ENCODE assay signal across 20 mouse cellular contexts in the genomic region with DNA sequence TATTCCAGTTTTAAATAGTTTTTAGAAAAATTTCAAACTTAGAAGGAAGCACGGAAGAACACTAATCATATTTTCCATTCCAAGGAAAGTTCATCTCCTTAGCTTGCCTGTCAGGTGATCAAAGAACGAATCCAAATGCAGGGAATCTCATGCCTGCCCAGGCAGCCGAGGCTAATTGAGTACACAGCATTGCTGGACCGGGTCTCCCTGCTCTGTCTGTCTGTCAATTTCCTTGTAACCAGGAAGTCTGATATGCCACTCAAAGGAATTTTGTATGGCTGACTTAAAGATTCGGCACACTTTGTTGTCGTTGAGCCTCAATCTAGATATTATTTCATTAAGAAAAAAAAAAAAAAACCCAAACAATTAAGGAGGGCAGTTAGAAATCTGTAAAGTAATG.
A peak's percentile ranks its signal among the peaks of the same experiment; 100 is the strongest.
DNase-seq lines count a peak whose midpoint lies in the region; ATAC-seq and TF ChIP-seq lines count a peak whose summit lies in the region.
"Had no signal": no experiment of that assay in that cellular context is flagged by ENCODE, and none has a peak within 500 bp of the region (broad histone marks: within the 10 kb centered on the region; RNA-seq: fewer than 3 reads in every experiment).

No protein-coding gene starts in this region.

- H3K36me3 ChIP-seq in midbrain, embryonic 11.5 days (ENCODE audit: control insufficient read depth, insufficient read depth, low read length), result no peaks in the 10 kb centered on the region
- no peaks in the 10 kb centered on the region for H3K36me3 ChIP-seq in midbrain, embryonic 10.5 days
- no peaks in the 10 kb centered on the region for H3K36me3 ChIP-seq in midbrain, embryonic 13.5 days
- H3K36me3 ChIP-seq in midbrain, postnatal 0 days (ENCODE audit: insufficient read depth, low read length), result no peaks in the 10 kb centered on the region
- H3K36me3 ChIP-seq: embryonic facial prominence, embryonic 10.5 days; embryonic facial prominence, embryonic 12.5 days; forebrain, embryonic 15.5 days had no signal

- TF ChIP-seq POLR2A in brain, embryonic 14.5 days (IDR thresholded peaks at IDR 0.05; ENCODE audit: borderline replicate concordance, extremely low read depth, insufficient read depth, insufficient read length, poor library complexity, severe bottlenecking), result no peak

- H3K9me3 ChIP-seq in midbrain, embryonic 11.5 days (ENCODE audit: control insufficient read depth, low read length), result no peaks in the 10 kb centered on the region; the same call in 1 of the 2 replicates
- H3K9me3 ChIP-seq in midbrain, embryonic 10.5 days (replicated peaks), result no peaks in the 10 kb centered on the region; the same call in 1 of the 2 replicates
- no peaks in the 10 kb centered on the region for H3K9me3 ChIP-seq in midbrain, embryonic 13.5 days
- H3K9me3 ChIP-seq in midbrain, postnatal 0 days (ENCODE audit: low read length), result no peaks in the 10 kb centered on the region
- H3K9me3 ChIP-seq: embryonic facial prominence, embryonic 10.5 days; embryonic facial prominence, embryonic 12.5 days; forebrain, embryonic 13.5 days; forebrain, embryonic 15.5 days had no signal

- ATAC-seq in midbrain, embryonic 11.5 days (ENCODE audit: low FRiP score), result peak; percentile 54; the same call in 1 of the 2 replicates
- ATAC-seq in midbrain, embryonic 13.5 days, result 0 out of 2 replicates have a peak, but pooled peaks have one; percentile 66
- ATAC-seq in midbrain, postnatal 0 days (ENCODE audit: low FRiP score), result no peak
- ATAC-seq: forebrain, embryonic 13.5 days; forebrain, embryonic 15.5 days; forebrain, postnatal 0 days had no signal

- peaks cover 5% of the 10 kb centered on the region; the same call in 1 of the 2 replicates for H3K4me1 ChIP-seq in midbrain, embryonic 11.5 days (ENCODE audit: control insufficient read depth, insufficient read depth, low read length)
- H3K4me1 ChIP-seq in midbrain, embryonic 10.5 days, result peaks cover 17% of the 10 kb centered on the region; the same call in 1 of the 2 replicates
- peaks cover 5% of the 10 kb centered on the region; the same call in 1 of the 2 replicates for H3K4me1 ChIP-seq in midbrain, embryonic 13.5 days (replicated peaks)
- H3K4me1 ChIP-seq in midbrain, postnatal 0 days (ENCODE audit: insufficient read depth, low read length), result no peaks in the 10 kb centered on the region
- H3K4me1 ChIP-seq: embryonic facial prominence, embryonic 10.5 days; embryonic facial prominence, embryonic 12.5 days; forebrain, embryonic 13.5 days; forebrain, embryonic 15.5 days had no signal

- no peak for TF ChIP-seq CTCF in midbrain, postnatal 0 days (IDR thresholded peaks at IDR 0.05)
- no peak for TF ChIP-seq CTCF in brain, embryonic 14.5 days (IDR thresholded peaks at IDR 0.05; ENCODE audit: borderline replicate concordance, extremely low read depth, insufficient read depth, insufficient read length)

- no peak overlapping the region for H3K4me3 ChIP-seq in midbrain, embryonic 11.5 days (ENCODE audit: low read depth, low read length)
- no peak overlapping the region for H3K4me3 ChIP-seq in midbrain, embryonic 10.5 days
- H3K4me3 ChIP-seq in midbrain, embryonic 13.5 days (replicated peaks), result no peak overlapping the region
- H3K4me3 ChIP-seq in midbrain, postnatal 0 days (ENCODE audit: low read depth, low read length), result no peak overlapping the region
- H3K4me3 ChIP-seq: embryonic facial prominence, embryonic 10.5 days; embryonic facial prominence, embryonic 12.5 days; forebrain, embryonic 13.5 days; forebrain, embryonic 15.5 days had no signal

- no peaks in the 10 kb centered on the region for H3K27me3 ChIP-seq in midbrain, embryonic 11.5 days (ENCODE audit: control insufficient read depth, insufficient read depth, low read length)
- H3K27me3 ChIP-seq in midbrain, embryonic 10.5 days (ENCODE audit: low read depth, poor library complexity, severe bottlenecking), result no peaks in the 10 kb centered on the region
- H3K27me3 ChIP-seq in midbrain, embryonic 13.5 days, result no peaks in the 10 kb centered on the region
- H3K27me3 ChIP-seq in midbrain, postnatal 0 days (ENCODE audit: insufficient read depth, low read length), result no peaks in the 10 kb centered on the region
- H3K27me3 ChIP-seq: embryonic facial prominence, embryonic 12.5 days; forebrain, embryonic 13.5 days; forebrain, embryonic 15.5 days had no signal

- WGBS in midbrain, embryonic 11.5 days, result 43% methylated on average over 6 of the region's 6 CpGs
- WGBS in midbrain, embryonic 10.5 days, result 61% methylated on average over 6 of the region's 6 CpGs
- 30% methylated on average over 6 of the region's 6 CpGs for WGBS in midbrain, embryonic 13.5 days
- 22% methylated on average over 6 of the region's 6 CpGs for WGBS in midbrain, postnatal 0 days

- H3K9ac ChIP-seq in midbrain, embryonic 11.5 days (ENCODE audit: low read length), result no peak overlapping the region
- H3K9ac ChIP-seq in midbrain, embryonic 13.5 days (replicated peaks), result no peak overlapping the region
- no peak overlapping the region for H3K9ac ChIP-seq in midbrain, postnatal 0 days (replicated peaks; ENCODE audit: low read length, poor library complexity, severe bottlenecking)
- H3K9ac ChIP-seq: embryonic facial prominence, embryonic 12.5 days; forebrain, embryonic 13.5 days; forebrain, embryonic 15.5 days; forebrain, postnatal 0 days had no signal

- no peak overlapping the region for H3K27ac ChIP-seq in midbrain, embryonic 11.5 days (ENCODE audit: low read depth, low read length)
- H3K27ac ChIP-seq in midbrain, embryonic 10.5 days (replicated peaks), result no peak overlapping the region
- H3K27ac ChIP-seq in midbrain, embryonic 13.5 days, result no peak overlapping the region
- no peak overlapping the region for H3K27ac ChIP-seq in midbrain, postnatal 0 days (ENCODE audit: low read depth, low read length)
- H3K27ac ChIP-seq: embryonic facial prominence, embryonic 10.5 days; embryonic facial prominence, embryonic 12.5 days; forebrain, embryonic 13.5 days; forebrain, embryonic 15.5 days had no signal

- peak; percentile 87 for DNase-seq in midbrain, embryonic 11.5 days (ENCODE audit: low spot score, missing footprints)
- no peak for DNase-seq in midbrain, embryonic 10.5 days (ENCODE audit: low spot score)
- DNase-seq in midbrain, postnatal 0 days (ENCODE audit: low spot score), result no peak
- peak; percentile 27 for DNase-seq in brain, embryonic 14.5 days (ENCODE audit: low read depth)
- no peak for DNase-seq in retina, embryonic 14.5 days (ENCODE audit: low spot score)
- DNase-seq: adrenal gland, adult 2 months; adrenal gland, postnatal 10 days; adrenal gland, postnatal 25 days; cerebellum, adult 11-12 months; cerebellum, adult 2 months; cerebellum, adult 9-10 months; cerebellum, postnatal 10 days; cerebellum, postnatal 25 days; embryo, embryonic 11 days; forebrain, postnatal 0 days had no signal

- no peak overlapping the region for H3K4me2 ChIP-seq in midbrain, embryonic 11.5 days
- no peak overlapping the region for H3K4me2 ChIP-seq in midbrain, embryonic 13.5 days (replicated peaks)
- no peak overlapping the region for H3K4me2 ChIP-seq in midbrain, postnatal 0 days (ENCODE audit: low read depth, low read length, poor library complexity, severe bottlenecking)
- H3K4me2 ChIP-seq: embryonic facial prominence, embryonic 12.5 days; forebrain, embryonic 13.5 days; forebrain, embryonic 15.5 days had no signal

Comparison
In these comparisons a context has a peak if more than half of its experiments do, and no peak if none do; other contexts are left out.
1. DNase-seq: peak in midbrain, embryonic 11.5 days (single experiment) and brain, embryonic 14.5 days (single experiment); none in midbrain, embryonic 10.5 days (single experiment), midbrain, postnatal 0 days (single experiment) and retina, embryonic 14.5 days (single experiment).